Mouse (Mus musculus) forebrain, embryonic 10.5 days (tissue): ENCODE data around the gene Tmprss13. TPM values are rescaled to one million over a fixed set of nuclear protein-coding genes. Genes with fewer than 3 reads are reported as not detected.

Experiments used
- DNase-seq: peaks from one replicate; pipeline ENCODE4 v3.0.0-alpha.2; 2017; ENCODE audit warnings: low spot score; ENCODE audit errors: extremely low spot score
- H3K27ac ChIP-seq: fragments of 300-500 bp; sonication (generic); 2 replicates; pipeline ENCODE4 v1.5.1; 2016; ENCODE audit warnings: mild to moderate bottlenecking
- H3K27me3 ChIP-seq: fragments of 300-500 bp; sonication (generic); 2 replicates; pipeline ENCODE4 v1.6.1; 2016; ENCODE audit warnings: mild to moderate bottlenecking; ENCODE audit not compliant: poor library complexity, severe bottlenecking
- H3K36me3 ChIP-seq: fragments of 300-500 bp; sonication (generic); replicated peaks from 2 replicates; pipeline ENCODE4 v1.6.1; 2016; ENCODE audit warnings: mild to moderate bottlenecking, moderate library complexity
- H3K4me1 ChIP-seq: fragments of 300-500 bp; sonication (generic); 2 replicates; pipeline ENCODE4 v1.6.1; 2016
- H3K4me3 ChIP-seq: fragments of 300-500 bp; sonication (generic); 2 replicates; pipeline ENCODE4 v1.5.1; 2016; ENCODE audit warnings: mild to moderate bottlenecking, moderate library complexity
- H3K9me3 ChIP-seq: fragments of 300-500 bp; sonication (generic); 2 replicates; pipeline ENCODE4 v1.6.1; 2016; ENCODE audit warnings: mild to moderate bottlenecking, moderate library complexity
- WGBS: fragments of 180-500 bp; shearing (Covaris S2); methylation state at CpG from one replicate; pipeline ENCODE4 v1.1.7; 2016; 5-methylcytosine and 5-hydroxymethylcytosine counted together
- polyA plus RNA-seq: library from polyadenylated mRNA; unstranded; fragments of >200 nt; fragmentation: Nextera tagmentation; extraction: Ambion mirVana; gene quantifications from 2 replicates; pipeline ENCODE4 v1.2.1, GENCODE M21; 2016

The Tmprss13 gene
- polyA plus RNA-seq, 1 experiment from 2014 or later: not detected

DNA sequence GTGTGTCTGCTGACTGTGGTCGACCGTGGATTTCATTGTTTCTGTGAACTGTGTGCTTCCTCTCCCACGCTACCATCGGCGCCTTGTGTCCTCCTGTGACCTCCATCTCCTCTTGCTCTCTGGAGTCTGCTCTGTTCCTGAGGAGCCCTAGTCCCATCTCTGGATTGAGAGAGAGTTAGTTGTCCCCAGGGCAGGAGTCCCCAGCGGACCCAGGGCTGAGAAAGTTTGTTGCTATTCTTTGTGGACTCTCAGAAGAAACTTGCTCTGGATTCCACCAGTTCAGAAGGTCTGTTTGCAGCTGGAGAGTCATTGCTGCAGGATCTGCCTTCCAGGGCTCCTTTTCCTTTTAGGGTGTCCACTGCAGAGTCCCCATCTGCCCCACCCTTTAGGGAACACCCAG lies 76.3 kb downstream of the Tmprss13 start:
- H3K27me3 ChIP-seq: no peaks in the 10 kb centered on the region
- H3K9me3 ChIP-seq: no peaks in the 10 kb centered on the region
- 88% methylated on average over 6 of the region's 6 CpGs for WGBS
- peaks cover 52% of the 10 kb centered on the region for H3K36me3 ChIP-seq
- H3K4me1 ChIP-seq: no peaks in the 10 kb centered on the region
- DNase-seq: no peak
- no peak overlapping the region for H3K4me3 ChIP-seq
- no peak overlapping the region for H3K27ac ChIP-seq

DNA sequence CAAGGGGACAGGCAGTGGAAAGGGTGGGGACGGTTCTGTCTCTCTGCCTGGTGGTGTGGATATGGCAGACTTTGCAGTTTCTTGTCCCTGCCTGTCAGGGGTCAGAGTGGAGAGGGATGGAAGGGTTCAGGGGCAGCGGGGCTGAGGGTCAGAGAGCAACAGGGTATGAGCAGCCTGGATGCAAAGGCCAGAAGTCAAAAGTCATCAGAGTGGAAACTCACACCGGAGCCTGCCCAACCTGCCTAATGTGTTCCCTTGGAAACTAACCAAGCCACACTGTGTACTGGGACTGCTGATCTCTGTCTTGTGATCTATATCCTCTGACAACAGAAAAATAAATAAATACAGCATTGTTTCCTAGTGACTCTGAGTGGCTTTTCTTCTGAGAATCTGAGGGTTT lies 76.9 kb downstream of the Tmprss13 start:
- Histone ChIP-seq H3K27me3 (no peaks in the 10 kb centered on the region), H3K27ac (no peak overlapping the region), H3K4me3 (no peak overlapping the region), H3K4me1 (no peaks in the 10 kb centered on the region), H3K9me3 (no peaks in the 10 kb centered on the region), H3K36me3 (peaks cover 48% of the 10 kb centered on the region)
- 74% methylated on average over 3 of the region's 3 CpGs for WGBS
- no peak for DNase-seq

Other genes with a start within 250 kb of the Tmprss13 start
- gene Jaml, start 239.9 kb upstream of the Tmprss13 start, polyA plus RNA-seq: 0.52 and 0.54 TPM in 2 replicates
- 3.6 and 4.5 TPM in 2 replicates for gene Scn2b, start 201.3 kb upstream of the Tmprss13 start, polyA plus RNA-seq
- gene Scn4b, start 180.7 kb upstream of the Tmprss13 start, polyA plus RNA-seq: 0.25 and 0.41 TPM in 2 replicates
- not detected in 2 replicates for gene BC049352, start 137.1 kb upstream of the Tmprss13 start, polyA plus RNA-seq
- 0.19 TPM in 1 of 2 replicates, not detected in the other for gene Tmprss4, start 115.0 kb upstream of the Tmprss13 start, polyA plus RNA-seq
- 0.42 and 0.50 TPM in 2 replicates for gene Il10ra, start 50.0 kb upstream of the Tmprss13 start, polyA plus RNA-seq
- 159 and 161 TPM in 2 replicates for gene Fxyd6, start 51.1 kb downstream of the Tmprss13 start, polyA plus RNA-seq
- gene Fxyd2, start 80.6 kb downstream of the Tmprss13 start, polyA plus RNA-seq: 0.55 and 1.2 TPM in 2 replicates
- gene Dscaml1, start 107.5 kb downstream of the Tmprss13 start, polyA plus RNA-seq: 0.28 and 0.79 TPM in 2 replicates